Mouse (Mus musculus) hindbrain, postnatal 0 days (tissue): Measurements from ENCODE around the gene Ppm1k. TPM values are rescaled to one million over a fixed set of nuclear protein-coding genes. Genes with fewer than 3 reads are reported as not detected.

Source experiments
- ATAC-seq: fragments of 200-750 bp; cut with Nextera tagmentation; 2 replicates; pipeline ENCODE4 v1.8.0; 2017; ENCODE audit warnings: mild to moderate bottlenecking, moderate TSS enrichment, moderate library complexity
- DNase-seq: peaks from one replicate; pipeline ENCODE4 v3.0.0-alpha.2; 2015; ENCODE audit warnings: low spot score
- H3K27ac ChIP-seq: fragments of 300-500 bp; sonication (generic); 2 replicates; pipeline ENCODE4 v1.5.1; 2014; ENCODE audit warnings: mild to moderate bottlenecking
- H3K27me3 ChIP-seq: fragments of 300-500 bp; sonication (generic); 2 replicates; pipeline ENCODE4 v1.6.1; 2014; ENCODE audit warnings: low read length, mixed read lengths; ENCODE audit not compliant: insufficient read depth
- H3K36me3 ChIP-seq: fragments of 300-500 bp; sonication (generic); 2 replicates; pipeline ENCODE4 v1.6.1; 2014; ENCODE audit warnings: low read length, mixed read lengths; ENCODE audit not compliant: insufficient read depth
- H3K4me1 ChIP-seq: fragments of 300-500 bp; sonication (generic); 2 replicates; pipeline ENCODE4 v1.6.1; 2014; ENCODE audit warnings: antibody characterized with exemption, low read length, mixed read lengths; ENCODE audit not compliant: insufficient read depth
- H3K4me2 ChIP-seq: fragments of 300-500 bp; sonication (generic); 2 replicates; pipeline ENCODE4 v1.6.1; 2014; ENCODE audit warnings: low read depth, mild to moderate bottlenecking, low read length, moderate library complexity, mixed read lengths
- H3K4me3 ChIP-seq: fragments of 300-500 bp; sonication (generic); 2 replicates; pipeline ENCODE4 v1.5.1; 2014; ENCODE audit warnings: low read length
- H3K9ac ChIP-seq: fragments of 300-500 bp; sonication (generic); replicated peaks from 2 replicates; pipeline ENCODE4 v1.6.1; 2014; ENCODE audit warnings: mild to moderate bottlenecking, low read length, moderate library complexity, mixed read lengths
- H3K9me3 ChIP-seq: fragments of 300-500 bp; sonication (generic); 2 replicates; pipeline ENCODE4 v1.6.1; 2016; ENCODE audit warnings: low read length, mixed read lengths
- CTCF ChIP-seq: IDR thresholded peaks from 2 replicates; pipeline ENCODE4 v1.5.1; 2016; ENCODE audit warnings: antibody characterized with exemption, control low read depth, low read depth
- WGBS: fragments of 180-500 bp; shearing (Covaris S2); extraction: QIAGEN DNeasy Blood & Tissue Kit; methylation state at CpG from one replicate; pipeline ENCODE4 v1.1.7; 2014; 5-methylcytosine and 5-hydroxymethylcytosine counted together
- polyA plus RNA-seq: library from polyadenylated mRNA; unstranded; fragments of >200 nt; fragmentation: Nextera tagmentation; extraction: Ambion mirVana; gene quantifications from 2 replicates; pipeline ENCODE4 v1.2.1, GENCODE M21; 2015
- total RNA-seq: library from RNA; depleted of rRNA; stranded (reverse); fragments of >200 nt; gene quantifications from 2 replicates; pipeline ENCODE4 v1.2.3, GENCODE M21; 2014

Ppm1k gene
- total and polyA plus RNA-seq, 2 experiments from 2014 or later = 8.2 to 12.4 TPM

DNA sequence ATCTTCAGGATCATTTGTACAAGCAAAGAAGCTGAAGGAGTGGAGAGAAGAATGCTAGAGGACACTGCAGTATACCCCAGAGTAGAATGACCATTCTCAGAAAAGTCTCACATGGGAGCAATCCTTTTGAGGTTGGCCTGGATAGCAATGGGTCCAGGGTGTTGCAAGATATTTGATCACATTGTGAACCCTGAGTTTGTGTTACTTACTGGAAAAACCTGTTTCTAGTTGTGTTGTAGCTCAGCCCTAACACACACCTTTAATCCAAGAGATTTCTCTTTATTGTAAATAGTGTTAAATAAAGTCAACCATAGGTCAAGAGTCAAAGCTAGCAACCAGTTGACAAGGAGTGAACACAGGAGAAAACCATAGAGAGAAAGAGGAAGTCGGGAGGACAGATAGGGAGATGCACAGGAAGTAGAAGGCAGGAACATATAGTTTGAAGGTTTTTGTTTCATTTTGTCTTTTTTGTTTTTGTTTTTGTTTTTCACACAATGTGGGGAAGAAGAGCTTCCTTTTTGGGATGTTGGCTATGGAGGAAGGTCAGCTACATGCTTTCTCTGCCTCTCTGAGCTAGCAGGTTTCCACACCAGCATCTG is 6.6 kb upstream of the Ppm1k start:
- WGBS = 87% methylated on average over 1 of the region's 1 CpGs
- TF ChIP-seq CTCF = no peak

DNA sequence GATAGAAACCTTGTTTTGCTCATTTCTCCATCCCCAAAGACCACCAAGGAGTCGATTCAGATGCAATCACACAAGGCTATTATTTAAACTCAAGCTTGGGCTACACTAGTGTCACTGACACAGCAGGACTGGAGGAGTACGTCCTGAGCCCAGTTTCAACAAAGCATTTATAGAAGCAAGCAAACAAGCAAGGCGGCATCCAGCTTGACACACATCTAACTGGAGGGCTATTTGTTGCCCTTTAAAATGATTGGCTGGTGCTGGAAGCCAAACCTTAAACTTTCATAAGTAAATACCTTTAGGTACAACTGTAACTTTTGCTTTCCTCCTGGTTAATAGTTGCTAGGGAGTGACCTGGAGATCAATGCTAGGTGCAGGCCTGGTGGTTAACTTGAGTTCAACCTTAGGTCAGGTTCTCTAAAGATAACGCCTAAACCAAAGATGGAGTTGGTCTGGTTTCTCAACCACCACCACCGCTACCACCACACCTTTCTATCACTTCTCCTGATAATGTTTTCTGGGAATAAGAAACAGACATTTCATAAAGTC is 5.8 kb upstream of the Ppm1k start:
- H3K36me3 ChIP-seq = no peaks in the 10 kb centered on the region
- no peak overlapping the region for H3K27ac ChIP-seq
- DNase-seq (no peak), ATAC-seq (no peak)
- WGBS = 80% methylated on average over 5 of the region's 5 CpGs
- no peak overlapping the region for H3K4me3 ChIP-seq
- no peaks in the 10 kb centered on the region for H3K4me1 ChIP-seq
- no peak overlapping the region for H3K9ac ChIP-seq
- H3K27me3 ChIP-seq = no peaks in the 10 kb centered on the region
- H3K9me3 ChIP-seq = no peaks in the 10 kb centered on the region
- no peak for TF ChIP-seq CTCF
- H3K4me2 ChIP-seq = no peak overlapping the region

More for the DNA sequence above, 6.6 kb upstream of the Ppm1k start:
- Histone ChIP-seq H3K9ac (no peak overlapping the region), H3K4me1 (no peaks in the 10 kb centered on the region), H3K4me3 (no peak overlapping the region), H3K9me3 (no peaks in the 10 kb centered on the region), H3K36me3 (no peaks in the 10 kb centered on the region), H3K27me3 (no peaks in the 10 kb centered on the region), H3K4me2 (no peak overlapping the region), H3K27ac (no peak overlapping the region)
- ATAC-seq (no peak), DNase-seq (no peak)

DNA sequence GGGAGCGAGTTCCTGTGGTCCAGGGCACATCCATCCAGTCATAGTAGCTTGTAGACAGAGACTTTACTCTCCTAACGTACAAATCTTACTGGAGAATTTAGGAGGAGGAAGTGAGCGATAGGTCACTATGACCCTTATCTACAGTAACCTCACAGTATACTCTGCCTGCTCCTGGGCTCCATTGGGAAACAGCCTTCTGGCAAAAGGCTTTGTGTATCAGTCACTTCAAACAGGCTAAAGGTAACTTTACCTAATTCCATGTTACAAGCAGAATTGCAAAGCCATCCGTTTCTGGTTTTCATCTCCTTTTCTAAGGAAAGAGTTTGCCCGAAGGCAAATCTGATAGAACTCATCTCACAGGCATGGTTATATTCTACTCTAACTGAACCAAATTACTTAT is 2.6 kb upstream of the Ppm1k start:
- Histone ChIP-seq H3K27me3 (no peaks in the 10 kb centered on the region), H3K27ac (no peak overlapping the region), H3K36me3 (no peaks in the 10 kb centered on the region), H3K9ac (no peak overlapping the region), H3K9me3 (no peaks in the 10 kb centered on the region), H3K4me1 (peaks cover 5% of the 10 kb centered on the region; the same call in 1 of the 2 replicates), H3K4me3 (no peak overlapping the region), H3K4me2 (no peak overlapping the region)
- TF ChIP-seq CTCF = no peak
- ATAC-seq (no peak), DNase-seq (no peak)
- 94% methylated on average over 5 of the region's 5 CpGs for WGBS

DNA sequence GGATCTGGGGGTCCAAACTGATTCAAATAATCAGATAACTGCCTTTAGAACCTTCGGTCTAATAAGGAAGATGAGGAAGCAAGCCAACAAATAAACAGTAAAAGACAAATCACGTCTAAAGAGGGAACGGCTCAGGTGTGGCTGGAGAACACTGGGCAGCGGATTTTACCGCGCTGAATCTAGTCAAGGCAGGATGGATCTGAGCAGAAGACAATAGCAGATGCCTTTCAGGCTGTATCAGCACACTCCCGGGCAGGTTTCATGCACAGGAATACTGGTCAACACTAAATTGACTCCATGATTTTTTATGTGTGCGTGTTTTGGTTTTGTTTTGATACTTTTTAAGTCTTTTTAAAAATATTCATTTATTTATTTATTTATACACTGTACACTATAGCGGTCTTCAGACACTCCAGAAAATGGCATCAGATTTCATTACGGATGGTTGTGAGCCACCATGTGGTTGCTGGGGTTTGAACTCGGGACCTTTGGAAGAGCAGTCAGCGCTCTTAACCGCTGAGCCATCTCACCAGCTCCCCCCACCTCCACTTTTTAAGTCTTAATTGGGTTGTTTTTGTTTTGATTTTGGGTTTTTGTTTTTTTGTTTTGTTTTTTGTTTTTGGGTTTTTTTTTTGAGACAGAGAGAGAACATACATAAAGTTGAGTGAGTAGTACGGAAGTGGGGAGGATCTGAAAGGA is 852 bp upstream of the Ppm1k start:
- 18% methylated on average over 14 of the region's 14 CpGs for WGBS
- peak overlapping the region; percentile 81 for H3K4me2 ChIP-seq
- no peak for TF ChIP-seq CTCF
- peak overlapping the region; percentile 48; the same call in 1 of the 2 replicates for H3K9ac ChIP-seq
- H3K27me3 ChIP-seq = no peaks in the 10 kb centered on the region
- H3K36me3 ChIP-seq = no peaks in the 10 kb centered on the region
- DNase-seq (peak; percentile 26), ATAC-seq (peak; percentile 33)
- no peaks in the 10 kb centered on the region for H3K9me3 ChIP-seq
- H3K4me1 ChIP-seq = peaks cover 5% of the 10 kb centered on the region; the same call in 1 of the 2 replicates
- H3K27ac ChIP-seq = peak overlapping the region; percentile 83
- H3K4me3 ChIP-seq = peak overlapping the region; percentile 57

DNA sequence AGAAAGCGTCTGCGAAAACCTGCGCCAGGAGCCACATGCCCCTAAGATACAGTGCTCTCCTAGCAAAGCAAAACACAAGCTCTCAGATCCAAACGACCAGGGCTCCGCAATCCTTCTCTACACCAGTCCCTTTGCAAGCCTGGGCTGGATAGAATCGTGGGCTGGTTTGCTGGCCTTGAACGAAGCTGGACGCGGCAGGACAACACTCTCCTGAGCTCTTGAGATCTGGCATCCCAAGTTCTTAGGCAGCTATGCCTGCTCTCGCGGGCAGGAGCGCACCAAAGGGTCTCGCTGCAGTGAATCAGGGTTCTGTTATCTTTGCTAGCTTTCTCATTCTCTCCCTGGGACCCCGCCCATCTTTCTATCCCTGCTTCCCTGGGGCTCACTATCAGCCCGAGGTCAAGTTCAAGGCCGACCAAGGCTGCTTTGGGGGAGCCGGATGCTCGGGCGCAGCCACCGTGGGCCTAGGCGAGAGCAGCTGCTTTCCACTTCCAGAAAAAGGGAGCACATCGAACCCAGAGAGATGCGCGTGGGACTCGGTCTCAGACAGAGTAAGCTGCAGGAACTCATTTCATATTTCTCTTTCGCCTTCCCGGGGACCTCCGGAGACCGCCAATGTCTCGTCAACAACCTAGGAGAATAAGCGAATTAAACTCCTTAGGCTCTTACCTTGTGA is 519 bp downstream of the Ppm1k start:
- Histone ChIP-seq H3K4me2 (peak overlapping the region; percentile 81), H3K9me3 (no peaks in the 10 kb centered on the region), H3K27me3 (no peaks in the 10 kb centered on the region), H3K36me3 (no peaks in the 10 kb centered on the region), H3K4me3 (peak overlapping the region; percentile 57), H3K4me1 (peaks cover 5% of the 10 kb centered on the region; the same call in 1 of the 2 replicates), H3K9ac (peak overlapping the region; percentile 62), H3K27ac (peak overlapping the region; percentile 83)
- TF ChIP-seq CTCF = 0 out of 2 replicates have a peak, but pooled peaks have one; percentile 2
- DNase-seq = peak; percentile 52
- under 1% methylated on average over 31 of the region's 31 CpGs for WGBS
- peak; percentile 34 for ATAC-seq

DNA sequence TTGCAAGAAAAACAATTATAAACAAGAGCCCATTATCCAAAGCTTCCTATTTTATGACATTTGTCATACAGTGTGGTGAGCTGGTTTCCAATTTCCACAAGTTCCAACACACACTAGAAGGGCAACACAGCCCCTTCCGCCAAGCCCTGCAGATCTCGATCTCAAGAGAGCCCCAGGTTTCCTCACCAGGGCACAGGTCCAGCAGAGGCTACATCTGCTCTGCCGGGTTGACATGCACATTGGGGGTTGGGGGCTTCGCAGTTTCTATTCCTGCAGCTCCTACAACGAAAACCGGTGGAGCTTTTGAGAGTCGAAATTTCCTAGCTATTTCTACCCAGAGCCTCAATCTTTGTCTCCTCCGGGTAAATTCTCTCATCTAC is 1.0 kb downstream of the Ppm1k start:
- ATAC-seq (no peak), DNase-seq (peak; percentile 50)
- peaks cover 5% of the 10 kb centered on the region; the same call in 1 of the 2 replicates for H3K4me1 ChIP-seq
- WGBS = under 1% methylated on average over 8 of the region's 8 CpGs
- H3K27me3 ChIP-seq = no peaks in the 10 kb centered on the region
- TF ChIP-seq CTCF = no peak
- no peaks in the 10 kb centered on the region for H3K9me3 ChIP-seq
- H3K4me3 ChIP-seq = peak overlapping the region; percentile 57
- H3K36me3 ChIP-seq = no peaks in the 10 kb centered on the region
- peak overlapping the region; percentile 81 for H3K4me2 ChIP-seq
- H3K9ac ChIP-seq = peak overlapping the region; percentile 62
- H3K27ac ChIP-seq = peak overlapping the region; percentile 83
